Mouse (Mus musculus) embryonic stem cell, embryonic (primary cell): ENCODE measurements at regions not wholly inside any gene's neighbourhood (a gene's known extent, or its start where the extent isn't known, plus 50 kb on each side); places are given as distances from the start of the nearest gene placed in this dataset.

ENCODE experiments used
- CTCF ChIA-PET, 4 experiments: fragments of 300-600 bp in 2 of 4; fragments of 350-600 bp in 2 of 4; sonication (Branson Sonifier 250); formaldehyde crosslinking; loops; one replicate each; lab custom pipeline; 2022; ENCODE audit warnings: inconsistent platforms in 2 of 4; lab: Charles Lee
- POLR2A ChIA-PET, 4 experiments: fragments of 300-600 bp in 2 of 4; fragments of 350-600 bp in 2 of 4; sonication (Branson Sonifier 250); formaldehyde crosslinking; loops; one replicate each; lab custom pipeline; 2022; ENCODE audit warnings: antibody characterized with exemption in 4 of 4, inconsistent platforms in 1 of 4; lab: Charles Lee

DNA sequence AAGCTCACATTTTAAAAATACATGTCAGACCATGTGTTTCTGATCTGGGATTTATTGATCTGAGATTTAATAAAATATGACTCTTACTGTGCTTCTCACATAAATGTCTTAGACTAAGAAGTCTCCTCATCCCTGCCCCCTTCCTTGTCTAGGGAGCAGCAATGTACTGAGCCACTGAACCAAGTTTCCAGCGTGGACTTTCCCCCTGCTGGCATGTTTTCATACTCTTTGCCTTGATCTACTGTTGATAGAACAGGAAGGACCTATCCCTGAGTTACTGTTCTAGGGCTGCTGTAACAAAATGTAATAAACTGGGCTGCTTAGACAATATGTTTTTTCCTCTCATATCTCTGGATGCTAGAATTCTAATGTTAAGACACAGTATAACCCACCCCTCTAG lies 206.7 kb downstream of the Emp1 start:
- CTCF ChIA-PET = no interaction called here
- POLR2A ChIA-PET = interaction anchor here in 1 of 4 experiments (0.6 kb wide), 1 partner anchor 221 kb away, joined by 5 read pairs; no protein-coding TSS in a partner anchor

DNA sequence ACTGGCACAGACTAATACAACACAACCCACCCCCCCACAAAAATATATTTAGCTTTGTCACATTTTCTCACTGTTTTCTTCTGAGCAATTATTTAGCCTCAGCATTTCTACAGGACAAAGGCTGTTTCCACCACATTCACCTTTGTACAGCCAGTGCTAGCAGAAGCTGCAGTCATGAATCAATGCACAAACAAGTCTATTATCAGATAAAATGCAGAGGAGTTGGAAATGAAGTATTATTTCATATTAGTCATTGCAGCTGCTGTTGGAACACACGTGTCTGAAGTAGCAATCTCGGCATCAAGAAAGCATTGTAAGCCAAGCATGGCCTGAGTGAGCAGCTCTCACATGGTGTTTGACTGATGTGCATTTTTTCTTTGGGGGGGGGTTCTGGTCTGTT lies 212.9 kb downstream of the Emp1 start:
- CTCF ChIA-PET = interaction anchor here in 1 of 4 experiments (0.9 kb wide), 1 partner anchor 12 kb away, joined by 4 read pairs; no protein-coding TSS in a partner anchor
- POLR2A ChIA-PET = interaction anchor here in 1 of 4 experiments (0.7 kb wide), 1 partner anchor 90 kb away, joined by 3 read pairs; no protein-coding TSS in a partner anchor

DNA sequence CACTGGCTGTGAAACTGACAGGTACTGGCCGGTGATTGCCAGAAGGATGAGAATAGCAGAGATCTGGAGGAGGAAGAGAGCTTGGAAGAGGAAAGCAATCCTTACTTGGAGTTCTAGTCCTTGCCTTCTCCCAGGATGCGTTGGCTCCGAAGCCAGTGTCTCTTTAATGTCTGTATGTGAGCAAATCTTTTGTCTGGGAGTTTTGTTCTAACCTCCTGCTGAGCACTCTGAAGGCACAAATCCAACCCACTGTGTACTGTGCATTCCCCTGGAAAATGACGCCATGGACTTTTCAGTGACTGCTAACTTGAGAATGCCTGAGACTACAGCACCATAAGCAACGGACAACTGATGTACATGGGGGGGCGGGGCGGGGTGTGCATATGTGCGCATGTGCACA lies 216.4 kb downstream of the Emp1 start:
- ChIA-PET POLR2A (interaction anchor here in 1 of 4 experiments (1.3 kb wide), 1 partner anchor 15 kb away, joined by 4 read pairs; no protein-coding TSS in a partner anchor), CTCF (no interaction called here)

DNA sequence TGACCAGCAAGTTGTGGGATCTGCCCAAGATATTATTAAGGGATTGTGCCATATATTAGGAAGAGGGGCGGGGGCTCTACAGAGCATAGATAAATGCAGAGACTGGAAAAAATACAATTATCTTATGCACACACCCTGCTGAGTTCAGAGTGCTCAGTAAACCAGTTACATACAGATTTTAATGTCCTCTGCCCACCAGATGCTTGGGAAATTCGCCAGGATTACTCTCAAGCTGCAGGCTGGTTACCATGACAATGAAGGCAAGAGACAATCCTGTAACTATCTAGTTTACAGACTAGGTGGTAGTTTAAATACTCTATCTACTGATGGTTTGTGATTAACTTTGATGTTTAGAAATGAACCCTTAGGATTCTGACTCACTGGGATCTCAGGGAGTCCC lies 220.2 kb downstream of the Emp1 start:
- CTCF ChIA-PET = interaction anchor here in 2 of 4 experiments (0.6 kb wide), 2 partner anchors 9 to 633 kb away, joined by 3 to 4 read pairs; no protein-coding TSS in a partner anchor
- POLR2A ChIA-PET = no interaction called here

DNA sequence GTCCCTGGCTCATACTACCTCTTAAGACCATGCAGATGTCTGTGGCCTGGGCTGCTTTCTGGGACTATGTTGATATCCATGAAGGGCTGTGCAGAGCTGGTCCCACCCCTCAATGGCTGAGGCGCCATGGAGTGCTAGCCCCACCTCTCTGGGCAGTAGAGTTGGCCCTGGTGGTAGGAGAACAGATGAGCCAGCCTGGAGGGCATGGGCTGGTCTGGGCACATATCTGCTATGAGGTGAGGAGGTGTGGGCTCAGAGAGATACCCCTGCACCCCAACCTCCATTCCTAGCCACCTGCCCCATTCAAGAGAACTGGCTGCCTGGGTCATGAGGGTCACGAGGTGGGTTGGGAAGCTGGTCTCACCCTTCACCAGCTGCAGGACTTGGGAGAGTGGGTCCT lies 222.4 kb downstream of the Emp1 start:
- POLR2A ChIA-PET = no interaction called here

DNA sequence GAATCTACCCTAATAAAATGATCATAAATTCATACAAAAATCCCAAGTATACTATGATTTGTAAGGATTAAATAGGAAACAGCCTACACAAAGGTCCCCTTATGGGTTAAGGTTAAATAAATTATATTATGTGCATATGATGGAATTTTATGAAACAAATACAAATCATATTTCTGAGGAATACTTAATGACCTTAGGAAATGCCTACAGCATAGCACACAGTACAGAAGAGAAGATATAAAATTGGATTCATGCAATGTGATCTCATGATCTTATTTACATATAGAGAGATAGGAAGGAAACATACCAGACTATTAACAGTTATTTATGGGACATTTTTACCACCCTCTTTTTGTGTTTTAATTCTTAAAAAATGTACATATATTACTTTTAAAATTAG lies 227.7 kb downstream of the Emp1 start:
- POLR2A ChIA-PET = no interaction called here
- CTCF ChIA-PET = no interaction called here

More for the DNA sequence above, 222.4 kb downstream of the Emp1 start:
- CTCF ChIA-PET = no interaction called here

DNA sequence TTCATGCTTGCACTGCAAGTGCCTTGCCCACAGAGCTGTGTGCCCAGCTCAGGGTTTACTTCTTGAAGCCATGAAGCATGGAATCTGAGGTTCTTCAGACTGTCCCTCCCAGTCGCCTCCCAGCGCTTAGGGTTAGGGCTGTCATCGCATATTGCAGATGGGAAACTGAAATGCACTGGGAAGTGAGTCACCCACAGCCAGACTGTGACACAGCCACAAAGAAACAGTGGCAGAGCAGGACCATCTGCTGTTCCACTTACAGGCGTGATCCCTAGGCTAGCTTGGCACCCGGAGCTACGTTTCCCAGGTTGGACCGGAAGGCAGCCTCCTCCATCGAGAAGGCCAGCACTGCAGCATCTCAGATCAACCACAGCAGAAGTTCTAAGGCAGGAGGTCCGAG lies 228.7 kb downstream of the Emp1 start:
- CTCF ChIA-PET = no interaction called here
- POLR2A ChIA-PET = no interaction called here

DNA sequence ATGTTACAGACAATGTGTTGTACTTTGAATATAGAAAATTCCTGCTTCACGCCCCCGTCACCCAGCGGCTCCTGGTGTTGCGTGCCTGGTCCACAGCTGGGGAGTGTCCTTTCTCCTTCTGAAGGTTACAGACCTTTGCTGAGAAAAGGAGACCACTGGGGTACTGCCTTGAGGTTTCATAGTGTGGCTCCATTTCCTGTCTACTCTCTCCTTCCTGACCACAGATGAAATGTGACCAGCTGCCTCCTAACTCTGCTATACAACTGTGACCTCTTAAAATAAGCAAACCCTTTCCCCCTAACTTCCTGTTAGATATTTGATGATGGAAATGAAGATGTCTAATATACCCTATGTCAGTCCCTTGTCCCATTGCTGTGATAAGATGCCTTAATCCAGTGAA lies 234.0 kb downstream of the Emp1 start:
- POLR2A ChIA-PET = no interaction called here
- CTCF ChIA-PET = no interaction called here

DNA sequence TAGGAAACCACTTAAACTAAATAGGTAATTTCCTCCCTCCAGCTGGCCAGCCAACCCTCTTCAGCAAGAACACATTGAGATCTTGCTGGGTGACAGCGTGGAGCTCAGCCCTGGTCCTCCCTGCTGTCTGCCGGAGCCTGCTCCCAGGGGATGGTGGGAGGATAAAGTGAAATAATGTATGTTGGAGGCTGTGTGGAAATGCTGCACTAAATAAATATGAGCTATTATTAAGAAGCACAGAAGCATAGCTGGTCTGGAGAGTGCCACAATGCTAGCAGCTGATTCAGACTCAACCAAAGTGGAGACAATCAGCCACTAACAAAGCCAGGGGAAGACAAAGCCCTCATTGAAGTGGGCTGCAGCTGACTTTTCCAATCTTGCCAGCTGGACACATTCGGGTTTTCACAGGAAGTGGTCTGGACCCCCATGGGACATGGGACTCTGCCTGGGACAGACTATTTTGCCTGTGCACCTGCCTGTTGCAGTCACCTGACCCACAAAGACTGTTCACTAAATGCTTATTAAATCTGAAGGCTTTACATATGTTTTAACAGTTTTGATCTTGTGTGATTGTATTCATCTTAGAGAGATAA lies 248.3 kb downstream of the Emp1 start:
- POLR2A ChIA-PET = no interaction called here
- CTCF ChIA-PET = no interaction called here

DNA sequence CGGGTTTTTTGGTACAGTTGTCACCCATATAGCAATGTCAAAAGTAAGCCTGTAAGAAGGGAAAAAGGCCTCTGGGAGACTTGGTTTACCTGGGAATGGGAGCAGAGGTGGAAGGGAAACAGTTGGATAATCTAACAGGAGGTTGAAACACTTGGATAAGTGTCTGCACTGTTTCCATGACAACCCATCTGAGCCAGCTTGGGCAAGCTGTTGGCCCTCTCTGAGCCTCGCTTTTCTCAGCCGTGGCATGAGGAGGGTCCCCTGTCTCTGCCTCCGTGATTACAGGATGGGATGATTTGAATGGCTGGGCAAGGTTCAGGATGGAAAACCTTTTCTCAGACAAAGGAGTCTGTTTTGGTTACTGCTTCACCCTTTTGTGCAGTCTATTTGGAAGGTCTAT lies 265.6 kb downstream of the Emp1 start:
- ChIA-PET CTCF (interaction anchor here in 1 of 4 experiments (0.6 to 1.1 kb wide), 2 partner anchors 18 to 546 kb away, joined by 3 read pairs; partner anchors contain the start of gene Grin2b), POLR2A (no interaction called here)

DNA sequence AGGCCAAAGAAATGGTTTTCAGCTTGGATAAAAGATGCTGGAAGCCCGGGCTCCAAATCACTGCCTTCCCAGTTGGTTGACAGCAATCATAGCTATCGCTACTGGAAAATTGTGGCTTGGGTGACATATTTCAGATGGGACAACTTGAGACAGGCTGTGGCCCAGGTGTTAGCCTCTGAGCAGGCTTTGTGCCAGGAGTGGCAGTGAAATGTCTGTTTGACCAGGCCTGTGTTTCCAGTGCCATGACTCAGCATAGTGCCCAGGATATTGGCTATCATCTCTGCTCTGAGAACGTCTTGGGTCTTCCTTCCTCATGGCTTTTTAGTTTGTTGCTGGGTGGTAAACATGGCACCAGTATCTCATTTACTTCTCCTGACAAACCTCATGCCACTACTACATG lies 266.9 kb downstream of the Emp1 start:
- ChIA-PET POLR2A (interaction anchor here in 1 of 4 experiments (0.6 kb wide), 1 partner anchor 833 kb away, joined by 3 read pairs; no protein-coding TSS in a partner anchor), CTCF (no interaction called here)

DNA sequence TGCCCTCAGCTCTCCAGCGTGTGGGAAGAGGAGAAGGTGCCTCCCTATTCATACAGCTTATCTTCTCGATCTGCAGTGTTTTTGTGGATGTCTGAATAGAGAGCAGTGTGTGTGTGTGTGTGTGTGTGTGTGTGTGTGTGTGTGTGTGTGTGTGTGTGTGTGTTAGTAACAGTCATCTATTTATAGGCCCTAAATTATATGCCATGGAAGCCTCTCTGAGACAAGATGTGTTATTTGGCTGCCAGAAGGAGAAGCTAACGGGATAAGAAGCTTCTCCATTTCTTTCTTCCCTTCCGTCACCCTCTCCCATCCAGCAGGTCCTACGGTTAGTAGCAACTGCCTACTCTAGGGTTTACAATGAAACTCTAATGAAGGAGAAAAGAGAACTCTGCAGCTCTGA lies 270.3 kb downstream of the Emp1 start:
- ChIA-PET CTCF (interaction anchor here in 1 of 4 experiments (0.9 kb wide), 1 partner anchor 215 kb away, joined by 3 read pairs; no protein-coding TSS in a partner anchor), POLR2A (no interaction called here)

DNA sequence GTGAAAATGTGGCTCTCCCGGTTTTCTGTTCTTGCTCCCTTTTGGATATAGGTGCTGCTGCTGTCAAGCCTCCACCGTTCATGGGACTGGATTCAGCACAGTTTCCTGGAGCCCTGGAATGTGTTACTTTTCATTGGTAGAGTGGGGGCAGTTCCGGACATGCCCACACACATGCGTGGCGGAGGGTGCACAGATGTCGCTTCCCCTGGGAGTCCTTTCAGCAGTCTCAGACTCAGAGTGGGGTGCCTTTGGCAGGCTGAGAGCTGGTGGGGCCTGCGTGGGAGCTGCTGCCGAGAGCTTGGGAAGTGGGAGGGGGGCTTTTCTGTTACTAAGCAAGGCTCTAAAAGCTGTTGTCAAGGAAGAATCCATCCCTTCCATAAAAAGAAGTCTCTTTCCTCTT lies 274.3 kb downstream of the Emp1 start:
- ChIA-PET POLR2A (no interaction called here), CTCF (no interaction called here)

DNA sequence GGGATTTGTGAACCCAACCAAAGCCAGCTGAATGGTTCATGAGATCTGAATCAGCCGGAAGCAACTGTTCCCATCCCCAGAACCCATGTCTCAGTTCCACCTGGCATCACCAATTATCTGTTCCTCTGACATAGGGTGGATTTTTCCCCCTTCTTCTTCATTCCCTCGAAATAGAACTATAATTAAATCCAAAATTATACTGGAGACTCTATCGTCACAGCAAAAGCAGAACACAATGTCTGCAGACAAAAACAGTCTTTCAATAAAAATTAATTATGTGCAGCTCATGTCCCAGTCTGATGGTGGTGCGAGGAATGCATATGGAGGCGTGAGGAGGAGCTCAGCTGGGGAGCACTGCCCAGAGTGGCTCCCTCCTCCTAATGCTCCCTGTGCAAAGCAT lies 280.4 kb downstream of the Emp1 start:
- ChIA-PET POLR2A (interaction anchor here in 1 of 4 experiments (0.6 kb wide), 1 partner anchor 273 kb away, joined by 7 read pairs; no protein-coding TSS in a partner anchor), CTCF (interaction anchor here in 1 of 4 experiments (1.4 kb wide), 1 partner anchor 225 kb away, joined by 3 read pairs; no protein-coding TSS in a partner anchor)

DNA sequence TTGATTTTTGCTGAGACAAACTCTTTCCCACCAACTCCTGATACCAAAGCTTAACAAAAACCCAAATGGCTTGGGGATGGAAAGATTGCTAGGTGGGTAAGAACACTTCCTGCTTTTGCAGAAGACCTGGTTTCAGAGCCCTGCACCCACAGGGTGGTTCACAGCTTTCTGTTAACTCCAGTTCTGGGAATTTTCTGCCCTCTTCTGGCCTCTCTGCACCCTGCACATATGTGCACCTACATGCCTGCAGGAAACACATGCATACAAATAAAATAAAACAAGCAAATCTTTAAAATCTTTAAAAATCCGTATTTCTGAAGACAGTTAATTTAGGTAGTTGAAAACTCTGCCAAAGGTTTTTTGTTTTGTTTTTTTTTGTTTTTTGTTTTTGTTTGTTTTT lies 283.8 kb downstream of the Emp1 start:
- POLR2A ChIA-PET = no interaction called here
- CTCF ChIA-PET = interaction anchor here in 3 of 4 experiments (0.6 to 1.0 kb wide), 5 partner anchors 18 to 269 kb away, joined by 3 to 4 read pairs (median 3); no protein-coding TSS in a partner anchor

DNA sequence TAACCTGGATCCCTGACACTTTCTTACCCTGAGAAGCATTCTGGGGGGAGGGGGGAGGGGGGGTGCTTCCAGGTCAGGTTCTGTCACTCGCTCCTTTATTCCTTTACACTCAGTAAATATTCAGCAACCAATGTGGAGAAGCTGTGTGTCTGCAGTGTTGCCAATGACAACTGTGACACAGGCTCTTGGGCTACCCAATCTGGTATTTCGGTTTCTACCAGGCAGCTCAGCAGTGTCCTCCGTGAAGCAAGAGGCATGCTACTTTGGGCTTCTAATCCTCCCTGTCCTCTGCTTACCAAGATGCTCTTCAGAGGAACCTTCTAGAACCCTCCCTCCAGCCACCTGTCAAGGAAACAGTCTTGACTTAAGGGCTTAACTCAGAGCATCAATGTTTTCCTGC lies 290.7 kb downstream of the Emp1 start:
- CTCF ChIA-PET = interaction anchor here in 2 of 4 experiments (0.6 to 1.6 kb wide), 2 partner anchors 12 to 235 kb away, joined by 4 to 5 read pairs; no protein-coding TSS in a partner anchor
- POLR2A ChIA-PET = interaction anchor here in 1 of 4 experiments (0.6 kb wide), 1 partner anchor 923 kb away, joined by 9 read pairs; no protein-coding TSS in a partner anchor

DNA sequence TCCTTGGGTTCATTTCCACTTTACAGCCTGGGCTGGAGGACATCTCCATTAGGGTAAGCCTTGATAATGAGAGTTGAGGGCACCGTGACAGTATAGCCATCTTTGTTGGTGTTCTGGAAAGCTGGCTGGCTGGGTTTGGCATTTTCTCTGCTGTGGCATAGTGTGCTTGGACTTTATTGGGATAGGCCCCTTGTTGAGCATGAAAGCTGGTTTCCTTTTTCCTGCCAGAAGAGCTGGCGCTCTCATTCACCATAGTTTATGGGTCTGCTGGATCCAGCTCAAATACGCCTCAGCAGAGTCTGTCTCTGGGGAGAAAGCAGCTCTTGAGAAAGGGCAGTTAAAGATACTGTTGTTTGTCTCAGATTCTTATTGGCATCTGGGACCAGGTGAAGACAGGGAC lies 300.0 kb downstream of the Emp1 start:
- CTCF ChIA-PET = no interaction called here

DNA sequence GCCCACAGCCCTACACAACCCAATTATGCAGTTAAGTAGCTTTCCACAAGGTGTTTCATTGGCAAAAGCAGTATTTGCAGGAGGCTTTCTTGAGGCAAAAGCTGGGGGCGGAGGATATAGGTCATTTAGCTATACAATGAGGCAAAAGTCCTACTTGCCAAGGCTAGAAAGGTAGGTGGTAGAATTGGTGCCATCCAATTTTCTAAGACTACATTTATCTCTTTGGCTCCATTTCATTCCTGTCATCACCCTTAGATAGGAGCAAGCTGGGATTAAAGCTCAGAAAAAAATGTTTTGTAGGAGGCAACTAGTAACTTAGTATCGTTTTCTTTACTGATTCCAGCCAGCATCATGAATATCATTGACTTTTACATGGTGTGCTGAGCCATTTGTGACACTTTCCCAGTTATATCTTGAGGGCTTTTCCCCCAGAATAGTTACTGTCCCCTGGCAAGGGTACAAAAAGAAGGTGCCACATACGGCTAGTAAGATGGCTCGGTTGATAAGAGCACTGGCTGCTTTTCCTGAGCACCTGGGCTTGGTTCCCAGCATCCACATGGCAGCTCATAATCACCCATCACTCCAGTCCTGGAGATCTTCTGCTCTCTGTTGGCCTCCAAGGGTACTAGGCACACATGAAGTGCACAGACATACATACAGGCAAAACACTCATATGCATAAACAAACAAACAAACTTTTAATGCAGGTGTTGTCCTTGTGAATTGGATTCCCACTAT lies 300.6 kb downstream of the Emp1 start:
- CTCF ChIA-PET = no interaction called here
- POLR2A ChIA-PET = interaction anchor here in 1 of 4 experiments (1.1 kb wide), 1 partner anchor 11 kb away, joined by 4 read pairs; no protein-coding TSS in a partner anchor

More for the DNA sequence above, 300.0 kb downstream of the Emp1 start:
- POLR2A ChIA-PET = interaction anchor here in 1 of 4 experiments (1.1 kb wide), 1 partner anchor 12 kb away, joined by 4 read pairs; no protein-coding TSS in a partner anchor
